Mouse (Mus musculus) embryonic facial prominence, embryonic 15.5 days (tissue): ENCODE measurements around the gene AU040320. TPM values are rescaled to one million over a fixed set of nuclear protein-coding genes. Genes with fewer than 3 reads are reported as not detected.
A peak's percentile ranks its signal among the peaks of the same experiment; 100 is the strongest.

Experiments used
- ATAC-seq: fragments of 200-750 bp; cut with Nextera tagmentation; 2 replicates; pipeline ENCODE4 v1.8.0; 2017; ENCODE audit warnings: low read depth, moderate TSS enrichment; ENCODE audit not compliant: insufficient number of reproducible peaks, low FRiP score, low TSS enrichment
- H3K27ac ChIP-seq: fragments of 300-500 bp; sonication (generic); replicated peaks from 2 replicates; pipeline ENCODE4 v1.5.1; 2015; ENCODE audit warnings: mild to moderate bottlenecking, inconsistent platforms
- H3K27me3 ChIP-seq: fragments of 300-500 bp; sonication (generic); 2 replicates; pipeline ENCODE4 v1.6.1; 2015; ENCODE audit warnings: inconsistent platforms
- H3K36me3 ChIP-seq: fragments of 300-500 bp; sonication (generic); 2 replicates; pipeline ENCODE4 v1.6.1; 2015; ENCODE audit warnings: mild to moderate bottlenecking, inconsistent platforms
- H3K4me1 ChIP-seq: fragments of 300-500 bp; sonication (generic); 2 replicates; pipeline ENCODE4 v1.6.1; 2015; ENCODE audit warnings: inconsistent platforms
- H3K4me2 ChIP-seq: fragments of 300-500 bp; sonication (generic); replicated peaks from 2 replicates; pipeline ENCODE4 v1.6.1; 2015; ENCODE audit warnings: mild to moderate bottlenecking, inconsistent platforms
- H3K4me3 ChIP-seq: fragments of 300-500 bp; sonication (generic); replicated peaks from 2 replicates; pipeline ENCODE4 v1.5.1; 2015; ENCODE audit warnings: mild to moderate bottlenecking, inconsistent platforms
- H3K9ac ChIP-seq: fragments of 300-500 bp; sonication (generic); 2 replicates; pipeline ENCODE4 v1.6.1; 2015; ENCODE audit warnings: inconsistent platforms
- H3K9me3 ChIP-seq: fragments of 300-500 bp; sonication (generic); replicated peaks from 2 replicates; pipeline ENCODE4 v1.6.1; 2016; ENCODE audit warnings: inconsistent platforms
- WGBS: fragments of 180-500 bp; shearing (Covaris S2); methylation state at CpG from one replicate; pipeline ENCODE4 v1.1.7; 2015; 5-methylcytosine and 5-hydroxymethylcytosine counted together
- polyA plus RNA-seq: library from polyadenylated mRNA; unstranded; fragments of >200 nt; fragmentation: Nextera tagmentation; extraction: Ambion mirVana; gene quantifications from 2 replicates; pipeline ENCODE4 v1.2.1, GENCODE M21; 2015

The AU040320 gene
- 17.6 and 22.7 TPM in 2 replicates for polyA plus RNA-seq

- peak within 1 kb of the TSS; percentile 98 for H3K27ac ChIP-seq
- H3K27me3 ChIP-seq = no peaks in the 10 kb centered on the region
- peak; percentile 99 for ATAC-seq
- H3K4me2 ChIP-seq = peak within 1 kb of the TSS; percentile 98
- peak within 1 kb of the TSS; percentile 82 for H3K9ac ChIP-seq
- peak within 1 kb of the TSS; percentile 91 for H3K4me3 ChIP-seq
- H3K9me3 ChIP-seq = no peaks in the 10 kb centered on the region
- H3K36me3 ChIP-seq = peaks cover 27% of the 10 kb centered on the region
- WGBS = under 1% methylated on average over 66 of the region's 71 CpGs
- peaks cover 51% of the 10 kb centered on the region for H3K4me1 ChIP-seq
Observed at GRCm38 (mm10) chr4:126753268-126754230, at the start of gene AU040320, which contains the start of gene Ncdn. TSS of gene AU040320 (plus strand) at chr4:126753544. TSS of gene Ncdn (minus strand) at chr4:126753438.

- no peak overlapping the region for H3K4me2 ChIP-seq
- peaks cover 56% of the 10 kb centered on the region for H3K36me3 ChIP-seq
- H3K9ac ChIP-seq = no peak overlapping the region
- H3K4me1 ChIP-seq = peaks cover 11% of the 10 kb centered on the region; the same call in 1 of the 2 replicates
- ATAC-seq = peak; percentile 83
- WGBS = 30% methylated on average over 12 of the region's 12 CpGs
- no peaks in the 10 kb centered on the region for H3K9me3 ChIP-seq
- no peaks in the 10 kb centered on the region for H3K27me3 ChIP-seq
- no peak overlapping the region for H3K4me3 ChIP-seq
- H3K27ac ChIP-seq = no peak overlapping the region
Observed at GRCm38 (mm10) chr4:126706630-126707438, 46.5 kb upstream of the AU040320 start.

- no peak overlapping the region for H3K4me2 ChIP-seq
- H3K36me3 ChIP-seq = peaks cover 62% of the 10 kb centered on the region
- no peak for ATAC-seq
- H3K9ac ChIP-seq = no peak overlapping the region
- H3K27ac ChIP-seq = no peak overlapping the region
- peaks cover 11% of the 10 kb centered on the region; the same call in 1 of the 2 replicates for H3K4me1 ChIP-seq
- H3K4me3 ChIP-seq = no peak overlapping the region
- H3K27me3 ChIP-seq = no peaks in the 10 kb centered on the region
- 40% methylated on average over 5 of the region's 5 CpGs for WGBS
- H3K9me3 ChIP-seq = no peaks in the 10 kb centered on the region
Observed at GRCm38 (mm10) chr4:126707439-126707826, 45.9 kb upstream of the AU040320 start.

DNA sequence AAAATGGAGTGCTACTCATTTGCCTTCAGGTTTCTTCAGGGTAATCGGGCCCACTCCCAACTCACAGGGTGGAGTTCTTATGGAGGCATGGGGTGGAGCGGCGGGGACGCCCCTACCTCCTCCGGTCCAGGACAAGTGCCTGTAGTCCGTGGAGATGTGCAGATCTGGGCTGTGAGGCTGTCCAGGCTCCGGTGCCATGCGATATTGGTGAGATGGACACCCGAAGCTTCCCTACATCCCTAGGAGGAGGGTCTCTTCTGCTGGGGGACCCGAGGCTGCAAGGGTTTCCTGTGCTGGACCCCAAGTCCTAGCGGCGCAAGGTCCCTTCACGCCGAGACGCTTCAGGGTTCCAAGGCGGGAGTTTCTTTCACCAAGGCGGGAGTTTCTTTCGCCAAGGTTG is 21.2 kb upstream of the AU040320 start:
- Histone ChIP-seq H3K9ac (no peak overlapping the region), H3K27ac (no peak overlapping the region), H3K27me3 (peaks cover 74% of the 10 kb centered on the region), H3K36me3 (no peaks in the 10 kb centered on the region), H3K4me2 (peak overlapping the region; percentile 40), H3K9me3 (no peaks in the 10 kb centered on the region), H3K4me1 (peaks cover 33% of the 10 kb centered on the region), H3K4me3 (peak overlapping the region; percentile 19)
- ATAC-seq = no peak
- 2% methylated on average over 18 of the region's 18 CpGs for WGBS

DNA sequence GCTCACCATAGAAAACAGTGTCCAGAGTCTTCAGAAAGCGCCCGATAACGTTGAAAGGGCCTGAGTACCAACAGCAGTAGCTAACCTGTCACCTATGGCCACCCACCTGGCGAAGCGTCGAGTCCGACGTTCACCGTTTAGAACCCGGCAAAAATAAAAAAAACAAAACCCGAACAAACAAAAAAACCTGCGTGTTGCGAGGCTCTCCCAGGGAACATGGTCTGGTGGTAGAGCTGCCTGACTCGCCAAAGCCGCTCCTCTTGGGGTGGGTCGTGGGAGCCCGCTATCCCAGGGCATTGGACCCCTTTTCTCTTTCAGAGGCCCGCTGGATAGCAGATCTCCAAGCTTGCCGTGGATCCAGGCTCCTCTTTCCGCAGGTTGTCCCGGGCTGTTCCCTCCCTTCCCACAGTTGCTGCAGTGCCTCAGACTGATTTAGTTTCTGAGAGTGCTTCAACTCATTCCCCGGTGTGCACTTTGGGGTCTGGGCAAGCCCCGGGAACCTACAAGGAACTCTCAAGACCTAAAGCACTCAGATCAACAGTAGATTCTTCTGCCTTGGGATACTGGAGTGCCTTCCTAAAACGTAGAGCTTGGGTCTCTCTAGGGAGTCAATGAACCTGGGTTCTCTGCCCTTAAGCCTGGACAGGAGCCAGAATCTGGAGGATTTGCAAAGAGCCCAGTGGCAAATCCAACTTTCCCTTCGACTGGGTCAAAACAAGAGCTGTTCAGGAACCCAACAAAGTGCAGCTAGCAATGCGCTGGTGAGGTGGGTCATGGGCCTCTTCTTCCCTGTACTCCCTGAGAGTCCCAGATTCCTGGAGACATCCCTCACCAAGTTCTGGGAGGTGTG is 20.6 kb upstream of the AU040320 start:
- Histone ChIP-seq H3K4me3 (peak overlapping the region; percentile 19; the same call in 1 of the 2 replicates), H3K4me1 (peaks cover 33% of the 10 kb centered on the region), H3K27me3 (peaks cover 80% of the 10 kb centered on the region), H3K9ac (no peak overlapping the region), H3K4me2 (peak overlapping the region; percentile 40), H3K27ac (no peak overlapping the region), H3K9me3 (no peaks in the 10 kb centered on the region), H3K36me3 (no peaks in the 10 kb centered on the region)
- ATAC-seq = no peak
- WGBS = 4% methylated on average over 26 of the region's 26 CpGs

DNA sequence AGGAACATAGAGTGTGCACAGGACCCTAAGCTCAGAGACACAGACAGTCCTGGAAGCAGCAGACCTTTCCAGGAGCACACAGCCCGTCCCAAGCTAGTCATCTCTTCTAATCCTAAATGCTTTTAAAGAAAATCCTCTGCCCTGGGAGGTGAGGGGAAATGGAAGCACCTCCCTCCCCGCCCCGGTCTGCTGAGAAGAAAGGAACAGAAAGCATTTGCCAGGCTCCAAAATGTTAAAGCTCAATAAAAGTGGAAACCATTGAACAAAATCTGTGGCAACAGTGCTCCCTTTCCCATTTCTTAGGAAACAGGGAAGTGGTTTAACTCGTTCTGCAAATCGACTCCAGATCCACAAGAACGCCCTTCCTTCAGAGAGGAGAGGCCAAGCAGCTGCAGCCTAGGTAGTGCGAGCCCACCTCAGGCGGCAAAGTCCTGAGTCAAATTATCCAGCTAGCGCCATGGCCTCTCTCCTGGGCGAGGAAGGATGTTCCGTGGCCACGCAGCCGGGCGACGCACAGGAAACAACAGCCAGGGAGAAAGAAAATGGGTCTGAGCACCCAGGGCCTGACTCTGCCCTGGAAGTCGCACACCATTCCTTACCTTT is 19.2 kb upstream of the AU040320 start:
- Histone ChIP-seq H3K4me2 (peak overlapping the region; percentile 50), H3K4me1 (peaks cover 33% of the 10 kb centered on the region), H3K27ac (no peak overlapping the region), H3K27me3 (peaks cover 94% of the 10 kb centered on the region), H3K4me3 (peak overlapping the region; percentile 39), H3K9ac (no peak overlapping the region), H3K9me3 (no peaks in the 10 kb centered on the region), H3K36me3 (no peaks in the 10 kb centered on the region)
- WGBS = 5% methylated on average over 16 of the region's 16 CpGs
- no peak for ATAC-seq

- Histone ChIP-seq H3K27me3 (peaks cover 96% of the 10 kb centered on the region), H3K9me3 (no peaks in the 10 kb centered on the region), H3K36me3 (no peaks in the 10 kb centered on the region), H3K4me2 (peak overlapping the region; percentile 50), H3K9ac (no peak overlapping the region), H3K4me1 (peaks cover 33% of the 10 kb centered on the region), H3K27ac (no peak overlapping the region), H3K4me3 (peak overlapping the region; percentile 39)
- ATAC-seq = no peak
- 4% methylated on average over 50 of the region's 51 CpGs for WGBS
Observed at GRCm38 (mm10) chr4:126734700-126735381, 18.5 kb upstream of the AU040320 start.

DNA sequence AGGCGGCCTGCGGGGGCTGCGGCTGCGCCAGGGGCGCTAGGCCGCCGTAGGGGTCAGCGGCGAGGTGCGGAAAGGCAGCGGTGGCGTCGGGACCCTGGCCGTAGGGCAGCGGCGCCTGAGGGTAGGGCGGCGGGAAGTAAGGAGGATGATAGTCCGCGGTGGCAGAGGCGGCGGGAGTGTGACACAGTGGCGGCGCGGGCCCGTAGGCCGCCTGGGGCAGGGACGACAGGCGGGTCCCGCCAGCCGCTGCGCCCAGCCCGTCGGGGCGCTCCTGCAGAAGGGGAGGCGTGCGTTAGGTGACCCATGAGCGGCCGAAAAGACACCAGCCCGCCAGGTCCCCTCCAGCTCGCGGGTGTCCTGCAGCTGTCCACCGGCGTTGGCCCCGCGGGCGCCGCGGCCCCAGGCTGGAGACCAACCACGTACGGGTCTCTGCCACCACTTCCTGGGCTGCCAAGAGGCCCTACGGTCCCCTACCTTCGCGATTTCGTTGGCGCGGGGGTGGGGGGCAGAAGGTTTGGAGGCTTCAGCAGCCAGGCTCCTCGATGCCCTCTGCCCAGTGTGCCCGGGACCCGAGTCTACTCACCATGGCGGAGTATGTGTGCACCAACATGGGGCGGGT is 17.9 kb upstream of the AU040320 start:
- H3K4me2 ChIP-seq = peak overlapping the region; percentile 50
- H3K4me1 ChIP-seq = peaks cover 37% of the 10 kb centered on the region
- H3K9ac ChIP-seq = no peak overlapping the region
- H3K27ac ChIP-seq = no peak overlapping the region
- peaks cover 89% of the 10 kb centered on the region for H3K27me3 ChIP-seq
- H3K4me3 ChIP-seq = peak overlapping the region; percentile 39
- 2% methylated on average over 51 of the region's 62 CpGs for WGBS
- H3K36me3 ChIP-seq = no peaks in the 10 kb centered on the region
- ATAC-seq = no peak
- no peaks in the 10 kb centered on the region for H3K9me3 ChIP-seq

- under 1% methylated on average over 32 of the region's 32 CpGs for WGBS
- H3K4me2 ChIP-seq = peak within 1 kb of the TSS; percentile 50
- no peaks in the 10 kb centered on the region for H3K36me3 ChIP-seq
- no peak within 1 kb of the TSS for H3K27ac ChIP-seq
- ATAC-seq = no peak
- H3K9me3 ChIP-seq = no peaks in the 10 kb centered on the region
- H3K4me3 ChIP-seq = peak within 1 kb of the TSS; percentile 39
- peaks cover 84% of the 10 kb centered on the region for H3K27me3 ChIP-seq
- H3K9ac ChIP-seq = no peak within 1 kb of the TSS
- H3K4me1 ChIP-seq = peaks cover 37% of the 10 kb centered on the region
Observed at GRCm38 (mm10) chr4:126736001-126736414, 17.3 kb upstream of the AU040320 start, which contains the start of gene Tfap2e. TSS of gene Tfap2e (minus strand) at chr4:126736240.
